Mouse (Mus musculus): ENCODE measurements around the gene Dcaf15. TPM values are rescaled to one million over a fixed set of nuclear protein-coding genes. Genes with fewer than 3 reads are reported as not detected.

The Dcaf15 gene
- polyA plus RNA-seq, 1 experiment, result 44.0 TPM

DNA sequence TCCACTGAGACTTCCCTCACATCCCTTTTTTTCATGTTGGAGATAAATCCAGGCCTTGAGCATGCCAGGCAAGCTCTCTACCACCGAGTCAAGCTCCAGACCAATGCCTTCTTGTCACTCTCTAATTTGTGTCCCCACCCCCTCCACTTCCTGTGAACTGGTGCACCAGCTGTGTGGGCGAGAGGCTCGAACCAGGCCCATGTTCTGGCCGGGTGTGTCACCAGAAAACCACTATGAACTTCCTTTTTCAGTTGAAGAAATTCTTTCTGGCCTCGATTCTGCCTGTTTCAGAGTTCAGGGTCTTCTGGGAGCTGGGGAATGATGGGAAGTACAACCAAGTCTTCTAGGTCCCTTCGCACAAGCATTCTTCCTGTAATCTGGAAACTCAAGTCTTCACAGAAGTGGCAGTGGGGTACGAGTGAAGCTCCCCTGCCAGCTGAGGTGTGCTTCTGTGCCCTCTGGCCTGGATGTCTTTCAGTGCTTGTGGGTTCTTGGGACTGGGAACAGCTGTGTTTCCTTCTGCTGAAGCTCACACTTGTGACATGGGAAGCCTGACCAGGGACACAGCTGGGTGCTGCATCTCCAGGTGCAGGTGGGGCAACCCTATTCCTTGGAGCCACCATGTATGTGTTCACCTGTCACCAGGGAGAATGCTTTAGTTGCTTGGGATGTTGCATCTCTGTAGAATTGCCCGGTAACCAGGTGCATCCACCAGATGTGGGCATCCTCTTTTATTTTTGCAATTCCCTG lies 40.5 kb downstream of the Dcaf15 start:
- no peaks in the 10 kb centered on the region for H3K27me3 ChIP-seq (ENCODE audit: control insufficient read depth, insufficient read depth, low read length, poor library complexity, severe bottlenecking)

DNA sequence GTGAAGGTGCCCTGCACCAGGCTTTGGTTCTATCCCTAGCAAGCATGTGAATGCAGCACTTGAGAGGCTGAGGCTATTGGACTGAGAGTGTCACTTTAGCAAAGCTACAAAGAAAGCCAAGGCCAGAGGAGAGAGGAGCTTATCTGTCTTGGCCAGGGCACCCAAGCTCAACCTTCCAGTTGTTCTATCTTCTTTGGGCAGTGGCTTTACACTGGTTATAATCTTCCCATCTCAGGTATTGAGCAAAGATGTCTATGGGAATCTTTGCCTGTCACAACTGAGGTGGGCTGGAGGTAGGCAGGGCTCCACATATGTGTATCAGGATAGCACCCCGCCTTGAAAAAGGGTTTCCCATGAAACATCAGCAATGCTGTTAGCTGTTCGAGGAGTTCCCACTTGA lies 44.3 kb downstream of the Dcaf15 start:
- Histone ChIP-seq H3K9ac (ENCODE audit: low read depth, poor library complexity, severe bottlenecking) (no peak overlapping the region), H3K9me3 (replicated peaks; ENCODE audit: control insufficient read depth, insufficient read depth, low read length, poor library complexity, severe bottlenecking) (0 out of 2 replicates have a peak, but pooled peaks cover 1% of the 10 kb centered on the region), H3K36me3 (ENCODE audit: control insufficient read depth, insufficient read depth, low read length, poor library complexity, severe bottlenecking) (no peaks in the 10 kb centered on the region), H3K27ac (ENCODE audit: insufficient read depth, low read length) (no peak overlapping the region), H3K4me3 (ENCODE audit: low read depth, low read length) (no peak overlapping the region), H3K27me3 (ENCODE audit: control insufficient read depth, insufficient read depth, low read length, poor library complexity, severe bottlenecking) (no peaks in the 10 kb centered on the region), H3K4me1 (ENCODE audit: control insufficient read depth, insufficient read depth, low read length) (peaks cover 2% of the 10 kb centered on the region)
- TF ChIP-seq EP300 (IDR thresholded peaks at IDR 0.05; ENCODE audit: insufficient read depth, low read depth, low read length) (no peak), POLR2A (IDR thresholded peaks at IDR 0.05; ENCODE audit: insufficient read depth, low read length) (no peak), CTCF (IDR thresholded peaks at IDR 0.05; ENCODE audit: low read depth, low read length) (no peak)

More for the DNA sequence above, 40.5 kb downstream of the Dcaf15 start:
- Histone ChIP-seq H3K4me1 (ENCODE audit: control insufficient read depth, insufficient read depth, low read length) (peaks cover 7% of the 10 kb centered on the region), H3K36me3 (ENCODE audit: control insufficient read depth, insufficient read depth, low read length, poor library complexity, severe bottlenecking) (no peaks in the 10 kb centered on the region), H3K27ac (ENCODE audit: insufficient read depth, low read length) (no peak overlapping the region), H3K4me3 (ENCODE audit: low read depth, low read length) (no peak overlapping the region), H3K9me3 (replicated peaks; ENCODE audit: control insufficient read depth, insufficient read depth, low read length, poor library complexity, severe bottlenecking) (no peaks in the 10 kb centered on the region), H3K9ac (ENCODE audit: low read depth, poor library complexity, severe bottlenecking) (no peak overlapping the region)
- TF ChIP-seq POLR2A (IDR thresholded peaks at IDR 0.05; ENCODE audit: insufficient read depth, low read length), result no peak
- TF ChIP-seq EP300 (IDR thresholded peaks at IDR 0.05; ENCODE audit: insufficient read depth, low read depth, low read length), result no peak
- TF ChIP-seq CTCF (IDR thresholded peaks at IDR 0.05; ENCODE audit: low read depth, low read length), result no peak

DNA sequence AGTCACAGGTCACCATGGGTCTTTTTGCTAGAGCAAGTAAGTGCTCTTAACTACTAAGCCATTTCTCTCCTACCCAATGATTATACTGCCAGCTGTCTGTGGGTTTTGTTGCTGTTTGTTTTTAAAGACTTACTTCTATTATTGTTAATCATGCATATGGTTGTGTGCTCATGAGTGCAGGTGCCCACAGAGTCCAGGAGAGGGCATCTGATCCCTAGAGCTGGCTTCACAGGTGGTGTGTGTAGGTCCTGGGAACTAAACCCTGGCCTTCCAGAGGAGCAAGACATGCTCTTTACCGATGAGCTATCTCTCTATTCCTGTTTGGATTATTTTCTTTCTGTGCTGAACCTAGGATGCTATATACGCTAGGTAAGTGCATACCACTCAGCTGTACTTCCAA lies 45.3 kb downstream of the Dcaf15 start:
- Histone ChIP-seq H3K27ac (ENCODE audit: insufficient read depth, low read length) (no peak overlapping the region), H3K36me3 (ENCODE audit: control insufficient read depth, insufficient read depth, low read length, poor library complexity, severe bottlenecking) (no peaks in the 10 kb centered on the region), H3K4me3 (ENCODE audit: low read depth, low read length) (no peak overlapping the region), H3K9me3 (replicated peaks; ENCODE audit: control insufficient read depth, insufficient read depth, low read length, poor library complexity, severe bottlenecking) (0 out of 2 replicates have a peak, but pooled peaks cover 2% of the 10 kb centered on the region), H3K27me3 (ENCODE audit: control insufficient read depth, insufficient read depth, low read length, poor library complexity, severe bottlenecking) (no peaks in the 10 kb centered on the region), H3K4me1 (ENCODE audit: control insufficient read depth, insufficient read depth, low read length) (peaks cover 2% of the 10 kb centered on the region), H3K9ac (ENCODE audit: low read depth, poor library complexity, severe bottlenecking) (no peak overlapping the region)
- TF ChIP-seq CTCF (IDR thresholded peaks at IDR 0.05; ENCODE audit: low read depth, low read length) (peak; percentile 56), POLR2A (IDR thresholded peaks at IDR 0.05; ENCODE audit: insufficient read depth, low read length) (no peak)

DNA sequence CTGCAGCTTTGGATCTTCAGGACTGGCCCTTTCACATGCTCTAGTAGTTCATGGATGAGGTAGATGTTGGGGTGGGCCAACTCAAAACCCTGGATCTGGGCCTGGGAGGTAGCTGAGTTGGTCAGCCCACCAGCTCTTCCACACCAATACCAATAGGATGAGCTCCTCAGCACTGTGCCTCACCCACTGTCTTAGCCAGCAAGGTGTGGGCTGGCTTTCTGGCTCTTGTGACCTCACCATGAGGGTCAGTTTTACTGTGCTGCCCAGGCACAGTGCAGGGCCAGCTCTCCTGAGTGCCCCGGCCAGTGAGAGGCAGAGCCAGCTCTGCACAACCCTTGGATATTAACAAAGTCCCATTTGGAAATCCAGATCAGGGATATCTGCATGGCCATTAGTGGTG lies 46.7 kb downstream of the Dcaf15 start:
- H3K27me3 ChIP-seq (ENCODE audit: control insufficient read depth, insufficient read depth, low read length, poor library complexity, severe bottlenecking), result no peaks in the 10 kb centered on the region
- H3K9me3 ChIP-seq (replicated peaks; ENCODE audit: control insufficient read depth, insufficient read depth, low read length, poor library complexity, severe bottlenecking), result peaks cover 2% of the 10 kb centered on the region; the same call in 1 of the 2 replicates
- no peaks in the 10 kb centered on the region for H3K36me3 ChIP-seq (ENCODE audit: control insufficient read depth, insufficient read depth, low read length, poor library complexity, severe bottlenecking)
- TF ChIP-seq POLR2A (IDR thresholded peaks at IDR 0.05; ENCODE audit: insufficient read depth, low read length) (no peak), CTCF (IDR thresholded peaks at IDR 0.05; ENCODE audit: low read depth, low read length) (no peak), EP300 (IDR thresholded peaks at IDR 0.05; ENCODE audit: insufficient read depth, low read depth, low read length) (no peak)
- no peak overlapping the region for H3K9ac ChIP-seq (ENCODE audit: low read depth, poor library complexity, severe bottlenecking)
- no peaks in the 10 kb centered on the region for H3K4me1 ChIP-seq (ENCODE audit: control insufficient read depth, insufficient read depth, low read length)
- no peak overlapping the region for H3K27ac ChIP-seq (ENCODE audit: insufficient read depth, low read length)
- H3K4me3 ChIP-seq (ENCODE audit: low read depth, low read length), result no peak overlapping the region

DNA sequence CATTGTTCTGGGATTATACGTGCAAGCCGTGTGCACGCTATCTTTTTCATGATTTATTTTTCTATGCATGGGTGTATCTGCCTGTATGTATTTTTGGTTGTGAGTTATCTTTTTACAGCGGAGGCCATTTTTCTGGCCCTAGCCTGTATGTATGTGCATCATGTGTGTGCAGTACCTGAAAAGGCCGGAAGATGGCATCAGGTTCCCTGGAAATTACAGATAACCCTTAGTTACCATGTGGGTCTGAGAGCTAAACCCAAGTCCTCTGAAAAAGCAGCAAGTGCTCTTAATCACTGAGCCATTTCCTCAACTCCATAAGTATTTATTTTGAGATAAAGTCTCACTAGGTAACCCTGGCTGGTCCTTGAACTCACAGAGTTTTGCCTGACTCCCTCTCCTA lies 51.3 kb downstream of the Dcaf15 start:
- no peak overlapping the region for H3K9ac ChIP-seq (ENCODE audit: low read depth, poor library complexity, severe bottlenecking)
- no peak overlapping the region for H3K4me3 ChIP-seq (ENCODE audit: low read depth, low read length)
- H3K4me1 ChIP-seq (ENCODE audit: control insufficient read depth, insufficient read depth, low read length), result no peaks in the 10 kb centered on the region
- peaks cover 2% of the 10 kb centered on the region; the same call in 1 of the 2 replicates for H3K9me3 ChIP-seq (replicated peaks; ENCODE audit: control insufficient read depth, insufficient read depth, low read length, poor library complexity, severe bottlenecking)
- TF ChIP-seq POLR2A (IDR thresholded peaks at IDR 0.05; ENCODE audit: insufficient read depth, low read length) (no peak), EP300 (IDR thresholded peaks at IDR 0.05; ENCODE audit: insufficient read depth, low read depth, low read length) (no peak), CTCF (IDR thresholded peaks at IDR 0.05; ENCODE audit: low read depth, low read length) (no peak)
- H3K27ac ChIP-seq (ENCODE audit: insufficient read depth, low read length), result no peak overlapping the region
- no peaks in the 10 kb centered on the region for H3K36me3 ChIP-seq (ENCODE audit: control insufficient read depth, insufficient read depth, low read length, poor library complexity, severe bottlenecking)
- H3K27me3 ChIP-seq (ENCODE audit: control insufficient read depth, insufficient read depth, low read length, poor library complexity, severe bottlenecking), result no peaks in the 10 kb centered on the region

DNA sequence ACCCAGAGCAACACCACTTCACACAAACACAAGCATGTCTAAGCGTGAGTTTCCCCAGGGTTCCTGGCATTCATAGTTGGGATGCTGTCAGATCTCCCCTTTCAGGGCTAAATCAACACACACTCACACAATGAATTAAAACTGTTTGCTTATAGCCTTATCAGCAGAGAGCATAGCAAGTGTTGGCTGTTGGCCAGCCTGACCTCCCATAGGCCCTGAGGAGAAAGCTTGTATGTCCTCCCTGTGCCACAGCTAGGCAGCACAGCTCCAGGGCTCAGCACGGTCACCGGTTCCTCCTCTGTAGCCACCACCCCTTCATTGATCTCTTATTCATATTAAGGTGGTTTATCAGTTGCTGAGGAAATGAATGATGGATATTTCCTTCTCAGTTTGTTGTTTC lies 51.8 kb downstream of the Dcaf15 start:
- Histone ChIP-seq H3K27me3 (ENCODE audit: control insufficient read depth, insufficient read depth, low read length, poor library complexity, severe bottlenecking) (no peaks in the 10 kb centered on the region), H3K36me3 (ENCODE audit: control insufficient read depth, insufficient read depth, low read length, poor library complexity, severe bottlenecking) (no peaks in the 10 kb centered on the region), H3K4me3 (ENCODE audit: low read depth, low read length) (no peak overlapping the region), H3K9me3 (replicated peaks; ENCODE audit: control insufficient read depth, insufficient read depth, low read length, poor library complexity, severe bottlenecking) (peaks cover 2% of the 10 kb centered on the region; the same call in 1 of the 2 replicates), H3K27ac (ENCODE audit: insufficient read depth, low read length) (no peak overlapping the region), H3K4me1 (ENCODE audit: control insufficient read depth, insufficient read depth, low read length) (no peaks in the 10 kb centered on the region), H3K9ac (ENCODE audit: low read depth, poor library complexity, severe bottlenecking) (no peak overlapping the region)
- TF ChIP-seq CTCF (IDR thresholded peaks at IDR 0.05; ENCODE audit: low read depth, low read length) (no peak), EP300 (IDR thresholded peaks at IDR 0.05; ENCODE audit: insufficient read depth, low read depth, low read length) (no peak), POLR2A (IDR thresholded peaks at IDR 0.05; ENCODE audit: insufficient read depth, low read length) (no peak)

Data from ES-Bruce4 (cell line).